Mouse (Mus musculus): ENCODE results near the gene Derl3.
A peak's percentile ranks its signal among the peaks of the same experiment; 100 is the strongest.
"Not testable (repeated sequence)": the region's sequence is repeated elsewhere in the genome, so short reads cannot be mapped to it uniquely, and the experiment has no call there.

Derl3 gene

GRCm38 (mm10) chr10:75873543-75874170 lies 19.6 kb upstream of the Derl3 start:
- DNase-seq: peak; percentile 38

- no peak for DNase-seq
Measured at GRCm38 (mm10) chr10:75878836-75879235, 14.4 kb upstream of the Derl3 start.

- DNase-seq: no peak
Measured at GRCm38 (mm10) chr10:75880351-75880750, 12.9 kb upstream of the Derl3 start.

- no peak for DNase-seq
Measured at GRCm38 (mm10) chr10:75880771-75881577, 12.2 kb upstream of the Derl3 start.

GRCm38 (mm10) chr10:75881578-75882432 lies 11.4 kb upstream of the Derl3 start:
- no peak for DNase-seq

- no peak for DNase-seq
Measured at GRCm38 (mm10) chr10:75882433-75883231, 10.6 kb upstream of the Derl3 start.

- peak; percentile 84 for DNase-seq
Measured at GRCm38 (mm10) chr10:75883232-75883552, 10.0 kb upstream of the Derl3 start.

GRCm38 (mm10) chr10:75884742-75885141 lies 8.5 kb upstream of the Derl3 start:
- no peak for DNase-seq

- DNase-seq: not testable (repeated sequence)
Measured at GRCm38 (mm10) chr10:75887504-75887903, 5.7 kb upstream of the Derl3 start.

GRCm38 (mm10) chr10:75889406-75890153 lies 3.6 kb upstream of the Derl3 start:
- no peak for DNase-seq

GRCm38 (mm10) chr10:75894601-75895000 lies 1.4 kb downstream of the Derl3 start:
- no peak for DNase-seq

- no peak for DNase-seq
Measured at GRCm38 (mm10) chr10:75895730-75896129, 2.5 kb downstream of the Derl3 start.

- DNase-seq: peak; percentile 69
Measured at GRCm38 (mm10) chr10:75896208-75896607, 3.0 kb downstream of the Derl3 start.

GRCm38 (mm10) chr10:75897373-75897772 lies 4.2 kb downstream of the Derl3 start:
- DNase-seq: peak; percentile 49

GRCm38 (mm10) chr10:75898039-75898564 lies 4.9 kb downstream of the Derl3 start:
- no peak for DNase-seq

- DNase-seq: no peak
Measured at GRCm38 (mm10) chr10:75898846-75899245, 5.6 kb downstream of the Derl3 start.

- no peak for DNase-seq
Measured at GRCm38 (mm10) chr10:75904391-75904790, 11.2 kb downstream of the Derl3 start.

- no peak for DNase-seq
Measured at GRCm38 (mm10) chr10:75906882-75907281, 13.7 kb downstream of the Derl3 start.

GRCm38 (mm10) chr10:75910698-75911097 lies 17.5 kb downstream of the Derl3 start:
- DNase-seq: no peak

GRCm38 (mm10) chr10:75913013-75913589 lies 19.9 kb downstream of the Derl3 start:
- DNase-seq: no peak

GRCm38 (mm10) chr10:75915557-75915956 lies 22.3 kb downstream of the Derl3 start:
- DNase-seq: no peak
